In genomic region chr13:6532683-6533082, GRCm38 (mm10) we compare ENCODE assay signal across 10 mouse cellular contexts. TPM values are rescaled to one million over a fixed set of nuclear protein-coding genes. Genes with fewer than 3 reads are reported as not detected.
DNase-seq lines count a peak whose midpoint lies in the region; ATAC-seq and TF ChIP-seq lines count a peak whose summit lies in the region.
"Had no signal": no experiment of that assay in that cellular context is flagged by ENCODE, and none has a peak within 500 bp of the region (broad histone marks: within the 10 kb centered on the region; RNA-seq: fewer than 3 reads in every experiment).

No protein-coding gene starts in this region.

- no peaks in the 10 kb centered on the region for H3K4me1 ChIP-seq in midbrain, postnatal 0 days (ENCODE audit: insufficient read depth, low read length)
- H3K4me1 ChIP-seq in midbrain, embryonic 13.5 days (replicated peaks): no peaks in the 10 kb centered on the region
- no peaks in the 10 kb centered on the region for H3K4me1 ChIP-seq in heart, embryonic 11.5 days (ENCODE audit: control insufficient read depth, insufficient read depth, low read length)

- TF ChIP-seq CTCF in midbrain, postnatal 0 days (IDR thresholded peaks at IDR 0.05): peak; percentile 53

- no peaks in the 10 kb centered on the region for H3K27me3 ChIP-seq in midbrain, postnatal 0 days (ENCODE audit: insufficient read depth, low read length)
- H3K27me3 ChIP-seq in midbrain, embryonic 13.5 days: no peaks in the 10 kb centered on the region
- H3K27me3 ChIP-seq in heart, embryonic 11.5 days (ENCODE audit: control insufficient read depth, insufficient read depth, low read length): no peaks in the 10 kb centered on the region
- H3K27me3 ChIP-seq: lung, embryonic 15.5 days had no signal

- no peak overlapping the region for H3K27ac ChIP-seq in midbrain, postnatal 0 days (ENCODE audit: low read depth, low read length)
- H3K27ac ChIP-seq in midbrain, embryonic 13.5 days: no peak overlapping the region
- H3K27ac ChIP-seq in heart, embryonic 11.5 days (ENCODE audit: low read depth, low read length): no peak overlapping the region
- H3K27ac ChIP-seq: lung, embryonic 15.5 days had no signal

- H3K9ac ChIP-seq in midbrain, postnatal 0 days (replicated peaks; ENCODE audit: low read length, poor library complexity, severe bottlenecking): no peak overlapping the region
- H3K9ac ChIP-seq in midbrain, embryonic 13.5 days (replicated peaks): no peak overlapping the region
- H3K9ac ChIP-seq in heart, embryonic 11.5 days (ENCODE audit: low read depth, low read length): no peak overlapping the region
- H3K9ac ChIP-seq: lung, embryonic 15.5 days had no signal

- no peak overlapping the region for H3K4me3 ChIP-seq in midbrain, postnatal 0 days (ENCODE audit: low read depth, low read length)
- H3K4me3 ChIP-seq in midbrain, embryonic 13.5 days (replicated peaks): no peak overlapping the region
- no peak overlapping the region for H3K4me3 ChIP-seq in heart, embryonic 11.5 days (ENCODE audit: low read depth, low read length)
- H3K4me3 ChIP-seq: erythroblast, embryonic 14.5 days; lung, embryonic 15.5 days had no signal

- H3K4me2 ChIP-seq in midbrain, postnatal 0 days (ENCODE audit: low read depth, low read length, poor library complexity, severe bottlenecking): no peak overlapping the region
- H3K4me2 ChIP-seq in midbrain, embryonic 13.5 days (replicated peaks): no peak overlapping the region
- no peak overlapping the region for H3K4me2 ChIP-seq in heart, embryonic 11.5 days
- H3K4me2 ChIP-seq: lung, embryonic 15.5 days had no signal

- DNase-seq in adrenal gland, postnatal 10 days: peak; percentile 47
- DNase-seq in adrenal gland, adult 18-20 months (ENCODE audit: low spot score in 2 of 2): no peak
- no peak for DNase-seq in midbrain, postnatal 0 days (ENCODE audit: low spot score)
- DNase-seq in naive thymus-derived CD4-positive, alpha-beta T cell, adult 2 months (ENCODE audit: low read depth): peak; percentile 36
- no peak for DNase-seq in layer of hippocampus, postnatal 36 days

- no peaks in the 10 kb centered on the region for H3K36me3 ChIP-seq in midbrain, postnatal 0 days (ENCODE audit: insufficient read depth, low read length)
- no peaks in the 10 kb centered on the region for H3K36me3 ChIP-seq in midbrain, embryonic 13.5 days
- no peaks in the 10 kb centered on the region for H3K36me3 ChIP-seq in heart, embryonic 11.5 days (ENCODE audit: control insufficient read depth, insufficient read depth, low read length)
- H3K36me3 ChIP-seq: lung, embryonic 15.5 days had no signal

- no peak for ATAC-seq in midbrain, postnatal 0 days (ENCODE audit: low FRiP score)
- ATAC-seq in midbrain, embryonic 13.5 days: no peak
- ATAC-seq in erythroid progenitor cell, adult 5-6 weeks (replicated peaks; ENCODE audit: low FRiP score, poor library complexity, severe bottlenecking): 0 out of 2 replicates have a peak, but pooled peaks have one; percentile 67
- ATAC-seq in heart, embryonic 11.5 days (replicated peaks; ENCODE audit: insufficient number of reproducible peaks, low FRiP score, low TSS enrichment): no peak

- WGBS in midbrain, postnatal 0 days: 90% methylated on average over 1 of the region's 1 CpGs
- WGBS in midbrain, embryonic 13.5 days: 94% methylated on average over 1 of the region's 1 CpGs
- 82% methylated on average over 1 of the region's 1 CpGs for whole genome bisulfite sequencing in heart, embryonic 11.5 days (ENCODE audit: insufficient replicate concordance)

- H3K9me3 ChIP-seq in midbrain, postnatal 0 days (ENCODE audit: low read length): no peaks in the 10 kb centered on the region
- H3K9me3 ChIP-seq in midbrain, embryonic 13.5 days: no peaks in the 10 kb centered on the region
- no peaks in the 10 kb centered on the region for H3K9me3 ChIP-seq in heart, embryonic 11.5 days (replicated peaks; ENCODE audit: control insufficient read depth, low read length)
- H3K9me3 ChIP-seq: lung, embryonic 15.5 days had no signal

RNA-seq across cellular contexts. Expression of gene Pitrm1, which starts 15.3 kb away (rescaled TPM):
- total RNA-seq in adrenal gland, postnatal 10 days (2021): 100 to 1,000 TPM; 103 to 115 TPM
- total RNA-seq in adrenal gland, adult 18-20 months (2021): 100 to 1,000 TPM; 108 to 186 TPM
- total RNA-seq in midbrain, postnatal 0 days (2014; rRNA removed): 39.4 and 47.8 TPM in 2 replicates
- polyA plus RNA-seq in midbrain, postnatal 0 days (2015; fragmentation: Nextera tagmentation; extraction: Ambion mirVana): 31.7 and 35.2 TPM in 2 replicates
- 46.9 and 50.6 TPM in 2 replicates for polyA plus RNA-seq in midbrain, embryonic 13.5 days (2015; fragmentation: Nextera tagmentation; extraction: Ambion mirVana)
- 91.5 and 120 TPM in 2 replicates for total RNA-seq in erythroid progenitor cell, adult 5-6 weeks (2015; ENCODE audit: low replicate concordance)
- 79.7 and 93.1 TPM in 2 replicates for total RNA-seq in erythroid progenitor cell, adult 5-6 weeks (2017; ENCODE audit: low replicate concordance)
- 10 to 100 TPM; 46.7 to 53.7 TPM for total RNA-seq in layer of hippocampus, postnatal 36 days (2021)
- polyA plus RNA-seq in heart, embryonic 11.5 days (2014; fragmentation: Nextera tagmentation; extraction: Ambion mirVana): 96.2 and 97.2 TPM in 2 replicates

Comparison
In these comparisons a context has a peak if more than half of its experiments do, and no peak if none do; other contexts are left out.
1. DNase-seq: peak in adrenal gland, postnatal 10 days (single experiment) and naive thymus-derived CD4-positive, alpha-beta T cell, adult 2 months (single experiment); none in adrenal gland, adult 18-20 months (0 of 2), midbrain, postnatal 0 days (single experiment) and layer of hippocampus, postnatal 36 days (0 of 2).